Mouse (Mus musculus) ovary, adult 18-20 months (tissue): ENCODE data around the gene Dyrk1a.

Experiments
- DNase-seq: peaks from one replicate; pipeline ENCODE4 v3.0.0; 2022; ENCODE audit warnings: low spot score, mixed read lengths

Dyrk1a gene

DNA sequence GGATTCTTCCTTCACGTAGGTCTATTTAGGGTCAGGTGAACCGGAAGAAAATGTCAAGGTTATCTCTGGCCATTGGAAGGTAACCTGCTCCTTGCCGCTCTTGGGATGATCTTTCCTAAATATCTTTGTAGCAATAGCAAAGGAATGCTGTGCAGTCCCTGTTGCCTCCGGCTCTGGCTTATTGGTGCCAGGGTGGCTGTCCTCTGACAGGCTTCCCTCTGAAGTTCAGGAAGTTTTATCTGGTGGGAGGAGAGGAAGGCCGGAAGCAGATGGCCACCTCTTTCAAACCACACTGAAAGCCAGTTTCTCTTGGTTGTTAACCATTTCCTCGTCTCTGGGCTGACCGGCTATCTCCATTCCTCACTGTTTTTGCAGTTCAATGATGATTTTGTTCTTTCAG, 10.5 kb upstream of the Dyrk1a start:
- no peak for DNase-seq

DNA sequence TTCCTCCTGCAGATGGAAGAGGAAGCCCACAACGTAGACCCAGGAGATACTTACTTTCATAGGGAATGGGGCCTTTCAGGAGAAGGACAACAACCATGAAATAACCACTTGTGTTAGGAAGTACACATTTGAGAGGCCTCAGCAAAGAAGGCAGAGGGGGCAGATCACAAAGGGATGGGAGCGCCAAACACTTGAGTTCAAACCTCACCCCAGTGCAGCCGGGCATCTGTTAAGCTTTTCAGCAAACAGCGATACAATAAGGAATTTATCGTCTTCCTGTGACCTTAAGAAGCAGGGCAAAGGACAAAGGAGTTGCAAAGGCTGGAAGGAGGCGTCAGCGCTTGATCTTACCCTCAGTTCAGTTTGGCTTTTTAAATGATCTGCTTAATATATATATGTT, 10.0 kb upstream of the Dyrk1a start:
- DNase-seq, result no peak

DNA sequence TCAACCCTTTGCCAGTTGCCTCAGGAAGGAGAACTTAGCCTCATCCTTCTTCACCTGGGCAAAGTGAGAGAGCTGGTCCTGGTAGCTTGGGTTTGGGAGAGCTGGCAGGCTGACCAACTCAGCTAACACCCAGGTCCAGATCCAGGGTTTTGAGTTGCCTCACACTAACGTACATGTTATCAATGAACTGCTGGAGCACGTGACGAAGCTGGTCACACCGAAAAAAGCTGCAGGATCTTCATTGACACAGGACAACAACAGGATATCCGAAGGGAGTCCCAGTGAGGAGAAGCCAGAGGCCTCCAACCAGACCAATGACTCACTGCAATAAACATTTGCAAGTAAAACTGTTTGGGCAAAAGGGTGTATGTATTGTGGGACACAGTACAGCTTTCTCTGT, 9.2 kb upstream of the Dyrk1a start:
- DNase-seq, result no peak

DNA sequence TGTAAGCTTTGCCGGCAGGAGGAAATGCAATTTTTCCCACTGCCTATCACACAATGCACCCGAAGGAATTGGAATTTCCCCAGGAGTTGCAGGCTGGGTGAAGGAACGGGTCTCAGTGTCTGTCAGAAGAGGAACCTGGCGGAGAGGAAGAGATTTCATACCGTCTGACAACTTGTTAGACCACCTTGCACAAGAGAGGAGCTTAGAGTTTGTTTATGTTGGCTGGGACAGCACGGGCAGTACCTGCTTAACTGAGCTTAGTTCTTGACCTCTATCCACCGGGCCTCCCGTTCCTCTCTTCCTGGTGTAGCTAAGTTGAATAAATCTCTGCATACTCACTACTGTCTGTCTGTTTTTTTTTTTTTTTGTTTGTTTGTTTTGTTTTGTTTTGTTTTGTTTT, 3.7 kb upstream of the Dyrk1a start:
- no peak for DNase-seq

DNA sequence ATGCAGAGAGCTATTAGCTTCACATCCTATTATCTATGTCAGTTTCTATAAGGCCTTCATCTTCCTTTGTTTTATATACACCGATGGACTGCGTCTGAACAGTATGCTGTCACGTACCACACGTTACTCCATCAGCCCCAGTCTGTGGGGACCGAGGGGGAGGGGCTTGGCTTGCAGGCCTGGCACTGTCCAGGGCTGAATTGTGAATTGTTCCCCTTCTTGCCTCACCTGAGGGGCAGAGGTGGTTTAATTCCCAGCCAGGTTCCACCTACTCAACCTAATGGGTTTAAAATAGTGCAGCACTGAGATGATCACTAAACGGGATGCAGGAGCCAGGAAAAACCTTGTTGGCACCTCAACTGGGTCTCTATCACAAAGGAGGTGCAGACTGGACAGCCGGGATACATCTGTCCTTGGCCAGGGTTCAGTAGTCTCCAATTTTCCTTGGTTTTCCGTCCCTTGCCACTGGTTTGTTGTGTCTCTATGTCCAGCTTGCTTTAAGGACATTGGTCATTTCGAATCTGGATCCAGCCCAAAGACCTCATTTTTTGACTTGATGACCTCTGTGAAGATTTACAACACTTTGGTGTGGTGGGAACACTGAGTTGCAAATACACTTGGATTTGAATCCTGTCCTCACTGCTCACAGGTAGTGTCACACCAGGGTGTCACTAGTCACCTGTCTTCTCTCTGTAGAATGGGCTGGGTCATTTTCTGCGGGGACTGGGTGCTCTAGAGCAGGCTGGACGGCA, 2.8 kb upstream of the Dyrk1a start:
- DNase-seq, result no peak

DNA sequence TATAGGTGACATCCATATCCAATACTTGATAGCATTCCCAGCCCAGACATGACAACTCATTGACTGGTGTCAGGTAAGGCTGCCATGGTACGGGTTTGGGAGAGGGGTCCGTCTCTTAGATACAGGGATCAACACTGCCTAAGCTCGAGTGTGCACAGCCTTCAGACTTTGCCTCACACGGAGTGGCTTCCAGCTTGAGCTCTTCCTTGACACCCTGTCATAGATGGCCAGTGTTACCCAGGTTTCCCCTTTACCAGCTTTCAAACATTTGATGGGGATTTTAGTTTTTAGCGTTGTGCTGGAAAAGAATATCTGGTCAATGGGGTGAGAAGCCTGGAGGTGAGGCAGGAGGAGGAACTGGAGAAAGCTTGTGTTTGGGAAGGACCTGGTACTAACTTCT, 2.1 kb upstream of the Dyrk1a start:
- no peak for DNase-seq

DNA sequence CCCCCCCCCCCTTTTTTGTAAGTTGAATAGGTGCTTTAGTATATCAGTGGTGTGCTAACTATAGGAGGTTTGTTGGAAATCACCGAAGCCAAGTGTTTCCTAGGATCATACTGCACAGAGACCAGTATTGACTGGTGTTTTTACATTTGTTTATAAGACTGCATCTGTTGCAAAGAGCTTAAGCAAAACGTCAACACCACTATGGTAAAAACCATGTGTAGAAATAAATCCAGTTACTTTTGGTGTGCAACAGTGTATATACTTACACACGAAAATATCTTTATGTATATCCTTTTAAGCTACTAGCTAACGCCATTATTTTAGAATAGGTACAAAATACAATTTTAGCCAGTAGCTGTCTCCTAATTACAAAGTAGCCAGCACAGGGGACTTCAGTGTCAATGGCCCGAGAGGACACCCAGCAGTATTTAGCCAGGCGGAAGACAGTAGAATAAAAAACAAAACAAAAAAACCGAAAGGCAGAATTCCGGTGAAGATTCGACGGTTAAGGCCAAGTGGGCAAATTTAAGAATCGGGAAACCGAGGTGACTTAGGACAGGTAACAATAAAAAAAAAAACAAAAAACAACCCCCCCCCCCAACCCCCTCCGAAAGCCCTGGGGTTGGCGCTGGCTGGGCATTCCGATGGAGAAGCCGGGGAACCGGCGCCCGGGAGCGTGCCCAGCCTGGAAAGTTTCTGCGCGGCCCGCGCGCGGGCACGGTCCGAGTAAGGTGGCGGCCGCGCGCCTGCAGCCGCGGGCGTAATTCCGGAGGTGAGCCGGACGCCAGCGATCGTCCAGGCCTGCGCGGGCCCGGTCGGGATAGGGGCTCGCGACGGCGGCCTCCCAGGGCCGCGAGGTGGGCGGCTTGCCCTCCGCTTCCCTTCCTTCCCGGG, 1.2 kb upstream of the Dyrk1a start:
- DNase-seq, result no peak

DNA sequence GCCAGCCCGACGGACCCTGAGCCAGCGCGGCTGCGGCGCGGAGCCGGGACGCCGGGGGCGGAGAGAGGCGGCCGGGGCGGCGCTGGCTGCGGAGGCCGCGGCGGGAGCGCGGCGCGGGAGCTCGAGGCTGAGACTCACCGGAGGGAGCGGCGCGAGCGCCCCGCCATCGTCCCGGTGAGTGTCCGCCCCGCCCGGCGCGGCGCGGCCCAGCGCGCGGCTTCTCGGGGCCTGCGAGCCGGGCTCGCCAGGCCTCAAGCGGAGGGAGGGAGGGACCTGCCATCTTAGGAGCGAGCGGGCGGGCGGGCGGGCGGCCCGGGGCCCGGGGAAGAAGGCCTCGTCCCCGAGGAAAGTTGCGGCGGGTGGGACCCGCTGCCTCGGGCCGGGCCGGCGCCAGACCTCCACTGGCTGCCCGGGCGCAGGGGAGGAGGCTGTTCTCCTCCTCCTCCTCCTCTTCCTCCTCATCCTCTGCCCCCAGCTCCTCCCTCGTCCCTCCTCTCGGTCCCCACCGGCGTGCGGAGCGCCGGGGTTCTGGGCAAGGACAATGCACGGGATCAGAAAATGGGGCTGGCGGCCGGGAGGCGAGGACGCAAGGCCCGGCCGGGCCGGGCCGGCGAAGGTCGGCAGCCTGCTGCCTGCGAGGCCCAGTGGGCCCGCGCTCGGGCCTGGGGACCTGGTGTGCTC, 691 bp downstream of the Dyrk1a start:
- DNase-seq, result peak; percentile 71

DNA sequence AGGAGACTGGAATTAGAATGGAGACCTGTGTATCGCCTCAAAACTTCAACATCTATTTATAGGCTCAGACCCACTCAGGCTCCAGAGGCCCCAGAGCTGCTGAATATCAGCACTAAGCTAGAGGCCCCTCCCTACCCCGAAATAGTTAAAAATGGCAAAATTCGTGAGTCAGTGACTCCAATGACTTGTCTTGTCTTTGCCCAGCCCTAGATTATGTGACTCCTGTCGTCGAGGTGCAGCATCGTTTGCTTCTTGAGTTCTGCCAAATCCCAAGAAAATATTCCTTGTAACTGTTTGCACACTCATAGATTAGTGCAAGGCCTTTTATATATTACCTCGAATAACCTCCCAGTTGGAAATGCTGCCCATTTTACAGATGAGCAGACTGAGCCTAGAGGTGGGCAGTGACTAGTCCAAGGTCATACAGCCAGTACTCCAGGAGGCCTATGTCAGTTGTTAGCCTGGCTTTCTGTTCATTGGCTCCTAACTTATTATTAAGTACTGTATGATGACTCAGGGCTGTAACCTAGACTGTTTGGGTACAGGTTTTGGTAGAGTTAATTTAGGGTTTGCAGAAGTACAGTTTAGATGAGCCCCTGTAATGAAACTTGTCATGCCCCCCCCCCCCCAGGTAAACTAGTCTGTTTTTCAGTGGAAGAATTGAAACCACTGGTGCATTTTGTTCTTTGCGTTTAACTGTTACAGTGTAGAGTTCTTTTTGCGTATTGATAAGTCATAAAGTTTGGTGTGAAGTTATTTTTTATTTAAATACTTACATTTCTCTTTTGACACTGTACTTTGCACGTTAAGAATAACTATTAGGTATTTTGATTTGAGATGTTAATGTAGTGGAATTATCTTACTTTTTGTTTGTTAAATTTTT, 1.5 kb downstream of the Dyrk1a start:
- DNase-seq, result no peak

DNA sequence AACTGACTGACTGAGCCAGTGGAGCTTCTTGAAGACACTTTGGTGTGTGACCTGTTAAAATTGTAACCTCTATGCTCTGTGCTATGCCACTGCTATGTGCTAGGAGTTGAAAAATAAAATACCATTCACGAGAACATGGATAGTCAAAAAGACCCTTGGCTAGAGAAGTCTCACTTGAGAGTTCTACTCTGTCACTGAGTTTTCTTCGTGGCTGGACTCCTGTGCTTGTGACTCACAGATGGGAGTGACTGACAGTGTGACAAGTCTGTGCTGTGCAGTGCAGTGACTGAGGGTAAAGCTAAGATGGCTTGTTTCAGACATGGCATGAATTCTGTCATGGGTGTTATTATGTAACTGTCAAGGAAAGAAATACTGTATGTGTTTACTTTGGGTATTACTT, 2.6 kb downstream of the Dyrk1a start:
- no peak for DNase-seq

DNA sequence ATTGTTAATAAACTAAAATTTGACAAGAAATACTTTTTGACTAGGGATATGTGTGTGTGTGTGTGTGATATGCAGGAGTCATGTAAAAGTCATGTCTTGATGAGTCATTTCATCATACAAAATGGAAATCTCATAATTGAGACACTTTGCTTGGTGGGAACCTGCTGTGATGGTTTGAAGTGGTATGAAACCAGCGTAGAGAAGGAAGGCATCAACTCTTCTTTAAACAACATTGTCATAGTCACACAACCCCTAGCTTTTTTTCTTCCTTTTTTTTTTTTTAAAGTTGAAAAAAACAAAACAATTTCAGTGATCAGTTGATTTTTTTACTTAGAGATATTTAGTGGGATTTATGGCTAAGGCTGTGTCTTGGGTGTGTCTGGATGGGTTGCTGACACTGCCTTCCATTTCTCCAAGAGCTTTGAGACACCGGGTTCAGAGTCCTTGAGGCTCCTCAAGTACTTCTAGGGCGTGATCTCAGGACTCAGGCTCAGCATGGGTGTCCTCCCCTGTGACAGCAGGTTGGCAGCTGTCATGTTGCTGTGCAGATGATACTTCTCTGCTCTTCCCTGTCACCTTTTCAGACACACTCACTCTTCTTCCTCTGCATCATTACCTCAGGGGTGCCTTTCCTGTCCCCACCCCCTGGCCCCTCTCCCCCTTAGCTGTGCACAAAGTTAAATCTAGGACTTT, 4.4 kb downstream of the Dyrk1a start:
- no peak for DNase-seq

DNA sequence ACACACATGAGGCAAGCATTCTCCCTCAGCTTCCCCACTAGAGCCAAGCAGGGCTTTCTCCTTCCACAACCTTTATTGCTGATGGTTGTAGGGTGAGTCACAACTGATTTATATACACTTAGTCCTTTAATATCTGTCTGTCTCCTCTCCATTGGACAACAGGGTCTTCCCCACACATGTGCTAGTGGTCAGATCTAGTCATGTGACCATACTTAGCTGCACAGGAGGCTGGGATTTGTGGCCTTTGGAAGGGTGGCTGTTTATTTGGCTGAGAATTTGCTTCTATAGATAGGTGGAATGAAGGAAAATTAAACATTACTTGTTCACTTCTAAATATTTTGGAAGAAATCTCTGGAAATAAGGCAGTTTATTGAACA, 4.9 kb downstream of the Dyrk1a start:
- DNase-seq, result no peak

DNA sequence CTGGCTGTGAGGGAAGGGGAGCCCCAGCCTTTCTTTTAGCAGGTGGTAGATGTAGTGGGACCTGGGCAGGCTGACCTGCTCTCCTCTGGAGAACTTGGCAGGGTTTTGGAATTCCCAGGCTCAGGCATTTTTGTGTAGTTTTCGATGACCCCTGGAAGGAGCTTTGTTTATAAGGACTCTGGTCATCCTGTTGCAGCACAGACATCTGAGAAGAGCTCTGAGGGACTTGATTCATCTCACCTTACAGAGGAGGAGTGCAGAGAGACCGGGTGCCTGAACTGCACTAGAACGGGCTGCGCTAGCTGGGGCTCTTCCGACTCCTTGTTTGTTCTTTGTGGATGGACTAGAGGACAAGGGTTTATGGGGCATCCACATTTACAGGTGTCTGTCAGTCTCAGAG, 5.9 kb downstream of the Dyrk1a start:
- DNase-seq, result no peak

DNA sequence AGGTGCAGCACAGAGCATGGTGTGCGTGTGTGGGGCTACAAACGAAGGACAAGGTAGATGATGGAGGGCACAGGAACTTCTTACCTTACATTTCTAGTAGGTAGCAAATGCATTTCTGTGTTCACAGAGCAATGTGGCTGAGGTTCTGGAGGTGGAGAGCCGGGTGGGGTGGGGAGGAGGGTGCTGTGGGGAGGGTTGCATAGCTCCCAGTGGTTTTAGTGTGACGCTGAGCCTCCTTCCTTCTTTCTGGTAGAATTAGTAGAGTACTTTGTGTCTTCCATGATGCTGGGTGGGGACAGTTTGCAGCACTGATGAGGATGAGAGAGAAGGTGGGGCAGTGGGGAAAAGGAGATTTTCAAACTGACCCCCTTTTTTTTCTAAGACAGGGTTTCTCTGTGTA, 9.5 kb downstream of the Dyrk1a start:
- DNase-seq, result no peak

DNA sequence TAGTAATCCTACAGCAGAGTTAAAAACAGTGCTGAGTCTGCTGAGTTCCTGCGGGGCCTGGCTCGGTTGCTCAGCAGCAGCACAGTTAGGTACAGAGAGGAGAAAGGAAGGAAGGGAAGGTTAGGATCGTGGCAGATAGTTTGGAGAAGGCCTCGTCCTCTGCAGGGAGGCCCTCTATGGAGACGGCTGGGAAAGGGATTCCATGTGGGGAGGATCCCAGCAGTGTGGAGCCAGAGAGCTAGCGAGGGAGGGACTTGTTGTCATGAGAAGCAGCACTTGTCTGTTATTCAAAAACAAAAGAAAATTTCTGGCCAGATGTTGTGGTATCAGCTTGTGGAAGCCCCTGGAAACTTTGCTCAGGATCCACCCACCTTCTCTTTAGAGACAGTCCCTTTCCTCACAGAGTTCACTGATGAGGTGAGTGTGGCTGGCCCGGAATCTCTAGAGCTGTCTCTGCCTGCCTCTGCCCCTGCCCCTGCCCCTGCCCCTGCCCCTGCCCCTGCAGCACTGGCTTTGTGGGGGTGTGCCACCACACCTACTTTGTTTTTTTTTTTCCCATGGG, 11.1 kb downstream of the Dyrk1a start:
- no peak for DNase-seq

DNA sequence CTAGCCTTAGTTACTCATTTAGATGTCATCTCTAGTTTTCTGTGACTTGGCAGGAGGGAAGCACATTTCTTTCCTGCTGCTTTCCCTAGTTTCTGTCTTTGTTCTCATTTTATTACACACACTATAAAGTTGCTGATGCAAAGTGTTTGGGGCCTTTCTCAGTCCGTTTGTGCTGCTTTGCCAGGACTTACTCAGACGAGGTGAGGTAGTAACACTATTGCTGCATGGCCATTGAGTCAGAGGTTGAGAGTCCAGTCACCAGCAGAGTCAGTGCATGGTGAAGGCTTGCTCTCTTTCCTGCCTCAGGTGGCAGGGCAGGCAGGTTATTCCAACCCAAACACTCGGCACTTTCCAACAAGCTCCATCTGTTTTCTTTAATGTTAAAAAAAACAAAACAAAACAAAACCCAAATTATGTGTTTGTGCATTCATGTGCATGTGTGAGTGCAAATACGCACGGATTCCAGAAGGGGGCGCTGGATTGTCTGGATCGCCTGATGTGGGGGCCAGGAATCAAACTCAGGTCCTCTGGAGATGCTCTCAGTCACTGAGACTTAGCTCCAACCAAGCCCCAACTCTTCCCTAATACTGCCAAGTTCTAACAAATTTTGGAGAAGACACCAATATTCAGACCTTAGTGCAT, 16.7 kb downstream of the Dyrk1a start:
- no peak for DNase-seq

DNA sequence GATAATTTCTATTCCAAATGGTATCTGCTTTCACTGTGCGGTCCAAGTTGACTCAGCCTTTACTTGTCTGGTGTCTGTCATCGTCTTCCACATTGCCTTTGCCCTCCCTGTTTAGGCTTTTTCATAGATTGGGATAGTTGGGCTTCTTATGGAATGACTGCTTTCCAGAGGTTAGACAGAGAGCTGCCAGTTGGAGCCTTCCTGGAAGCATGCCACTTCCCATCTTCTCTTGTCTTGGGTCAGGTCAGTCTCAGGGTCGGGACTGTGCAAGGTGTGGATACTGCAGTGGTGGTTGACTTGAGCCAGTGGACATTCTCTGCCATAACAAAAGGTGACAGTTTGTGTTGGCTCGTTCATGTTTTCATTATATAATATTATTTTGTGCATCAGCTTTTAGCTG, 17.7 kb downstream of the Dyrk1a start:
- DNase-seq, result no peak

DNA sequence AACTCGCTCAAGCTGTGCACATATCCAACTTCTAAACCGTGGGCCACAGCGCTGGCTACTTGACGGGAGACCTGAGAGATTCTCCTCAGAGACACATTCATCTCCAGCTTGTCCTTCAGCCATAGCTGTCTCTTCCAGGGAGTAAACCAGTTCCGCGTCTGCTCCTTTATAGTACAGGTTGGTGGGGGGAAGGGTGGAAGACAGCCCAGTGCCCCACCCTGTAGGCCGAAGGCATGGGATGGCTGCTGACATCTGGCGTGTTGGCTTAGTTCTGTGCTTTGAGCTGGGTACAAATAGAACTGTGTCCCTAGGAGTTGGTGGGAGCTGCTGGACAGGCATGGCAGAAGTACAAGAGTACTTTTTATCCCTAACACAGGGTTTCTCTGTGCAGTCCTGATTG, 18.4 kb downstream of the Dyrk1a start:
- no peak for DNase-seq

DNA sequence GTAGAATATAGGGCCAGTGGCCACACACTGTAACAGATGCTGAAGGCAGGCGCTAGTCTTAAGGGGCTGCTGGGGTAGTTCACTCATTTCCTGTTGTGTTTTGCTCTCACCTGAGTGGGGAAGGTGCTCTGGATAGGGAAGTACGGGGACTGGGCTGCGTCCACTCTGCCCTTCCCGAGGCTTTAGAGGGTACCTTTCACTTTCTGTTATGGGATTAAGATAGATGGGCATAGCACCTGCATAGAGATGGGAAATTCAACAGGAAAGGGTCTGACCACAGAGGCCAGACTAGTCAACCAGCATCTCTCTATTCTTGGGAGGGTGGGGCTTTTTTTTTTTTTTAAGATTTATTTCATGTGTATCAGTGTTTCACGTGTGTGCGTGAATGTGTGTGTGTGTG, 19.2 kb downstream of the Dyrk1a start:
- no peak for DNase-seq

DNA sequence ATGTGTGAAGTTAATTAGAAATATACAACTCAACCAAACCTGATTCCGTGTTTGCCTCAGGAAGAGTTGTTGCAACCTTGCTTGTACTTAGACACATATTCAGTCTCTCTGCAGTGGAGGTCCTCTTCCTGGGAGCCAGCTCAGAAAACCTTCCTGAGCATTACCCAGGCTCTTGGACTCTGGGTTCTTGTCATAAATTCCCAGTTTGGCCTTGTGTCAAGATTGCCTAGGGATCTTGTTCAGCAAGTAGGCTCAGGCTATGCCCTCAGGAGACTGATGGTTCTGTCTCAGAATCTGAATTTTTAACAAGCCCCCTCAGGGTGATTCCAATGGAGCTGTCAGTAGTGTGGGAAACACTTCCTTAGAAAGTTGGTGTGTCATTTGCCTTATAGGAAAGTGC, 19.8 kb downstream of the Dyrk1a start:
- no peak for DNase-seq

DNA sequence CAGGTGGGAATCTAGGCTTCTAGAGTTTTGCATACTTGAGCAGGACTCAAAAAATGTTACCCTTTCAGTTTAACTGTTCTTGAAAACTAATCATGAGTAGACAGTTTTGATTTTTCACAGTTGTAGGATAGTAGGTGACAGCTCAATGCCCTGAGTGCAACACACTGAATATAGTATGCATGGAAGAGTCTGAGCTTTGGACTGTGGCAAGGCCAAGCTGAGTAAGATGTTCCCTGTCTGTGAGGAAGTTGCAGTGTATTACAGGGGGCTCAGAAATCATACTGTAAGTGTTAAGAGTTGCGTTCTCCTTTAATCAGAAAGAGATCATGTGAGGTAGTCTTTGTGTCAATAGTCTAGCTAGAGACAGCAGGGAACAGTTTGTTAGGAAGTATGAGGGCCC, 20.4 kb downstream of the Dyrk1a start:
- DNase-seq, result no peak
